Mouse (Mus musculus) olfactory bulb, adult 2 months (tissue): ENCODE data around the gene Map3k6.

Experiments used
- CTCF ChIP-seq: fragments of 200-500 bp; IDR thresholded peaks from 2 replicates; pipeline ENCODE4 v1.5.1; 2012; ENCODE audit warnings: low read depth, mild to moderate bottlenecking, low read length, moderate library complexity; ENCODE audit not compliant: insufficient read depth
- POLR2A ChIP-seq: fragments of 200-500 bp; IDR thresholded peaks from 2 replicates; pipeline ENCODE4 v1.6.1; 2012; ENCODE audit warnings: mild to moderate bottlenecking, low read depth, low read length, moderate library complexity; ENCODE audit not compliant: insufficient read depth

GRCm38 (mm10) chr4:133277104-133278026 is 36.7 kb downstream of the Map3k6 start, which contains the start of gene Tmem222:
- TF ChIP-seq POLR2A, result peak; percentile 64
- no peak for TF ChIP-seq CTCF
